Mouse (Mus musculus) G1E-ER4 (cell line): ENCODE data around the gene Sdk1. TPM values are rescaled to one million over a fixed set of nuclear protein-coding genes. Genes with fewer than 3 reads are reported as not detected.

Experiments
- GATA1 ChIP-seq: IDR thresholded peaks from one replicate; pipeline ENCODE4 v1.8.0; 2012; ENCODE audit warnings: low read length, inconsistent platforms
- polyA plus RNA-seq: library from polyadenylated mRNA; stranded (reverse); fragments of >175 nt; gene quantifications from 2 replicates; pipeline ENCODE4 v1.2.3, GENCODE M21; 2012

Gene Sdk1
- polyA plus RNA-seq, 1 experiment: not detected

DNA sequence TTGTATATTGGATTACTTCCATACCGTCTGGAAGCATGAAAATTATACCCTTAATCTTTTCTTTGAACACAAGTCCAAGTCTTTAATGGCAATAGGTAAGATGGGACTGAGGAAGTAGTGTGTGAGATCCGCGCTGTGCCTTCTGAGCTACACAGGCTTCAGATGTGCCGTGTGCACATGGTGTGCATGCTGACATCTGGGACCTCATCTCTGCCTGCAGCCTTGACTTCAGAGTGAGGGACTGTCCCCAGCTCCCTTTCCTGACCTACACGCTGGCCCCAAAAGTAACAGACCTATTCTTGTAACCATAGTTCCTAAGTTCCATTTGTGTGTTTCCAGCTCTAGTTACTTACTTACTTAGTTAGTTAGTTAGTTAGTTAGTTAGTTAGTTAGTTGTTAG lies 390.4 kb downstream of the Sdk1 start:
- TF ChIP-seq GATA1: no peak

DNA sequence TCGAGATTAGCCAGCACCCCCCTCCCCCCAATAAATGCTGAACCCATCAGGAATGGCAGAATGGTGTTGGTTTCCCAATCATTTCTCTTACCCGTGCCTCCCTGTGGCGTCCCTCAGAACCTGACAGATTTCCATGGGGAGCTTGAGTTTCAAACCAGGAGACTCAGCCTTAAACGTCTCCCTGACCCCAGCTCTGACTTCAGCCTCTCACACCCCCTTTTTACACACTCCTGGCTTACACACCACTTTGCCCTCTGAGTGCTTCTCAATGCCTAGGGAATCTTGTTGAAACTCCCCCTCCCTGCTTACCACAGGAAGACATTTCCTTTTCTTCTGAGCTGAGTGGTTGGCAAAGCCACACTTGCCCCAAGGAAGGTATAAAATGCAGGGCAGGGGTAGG lies 392.0 kb downstream of the Sdk1 start:
- TF ChIP-seq GATA1: no peak

DNA sequence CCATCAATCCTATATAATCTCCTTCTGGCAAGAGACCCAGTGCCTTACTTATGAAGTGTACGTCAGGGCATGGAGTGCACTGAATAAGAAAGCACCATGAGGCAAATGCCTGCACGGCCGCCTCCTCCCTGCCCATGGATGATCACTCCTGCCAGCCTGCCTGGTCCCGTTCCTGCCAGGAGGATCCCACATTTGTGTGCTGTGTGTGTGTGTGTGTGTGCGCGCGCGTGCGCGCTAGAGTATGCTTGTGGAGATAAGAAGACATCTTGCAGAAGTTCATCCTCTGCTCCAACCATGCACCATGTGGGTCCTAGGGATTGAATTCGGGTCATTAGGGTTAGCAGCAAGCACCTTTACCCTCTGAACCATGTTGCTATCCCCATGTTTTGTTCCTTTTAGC lies 395.1 kb downstream of the Sdk1 start:
- TF ChIP-seq GATA1: no peak

DNA sequence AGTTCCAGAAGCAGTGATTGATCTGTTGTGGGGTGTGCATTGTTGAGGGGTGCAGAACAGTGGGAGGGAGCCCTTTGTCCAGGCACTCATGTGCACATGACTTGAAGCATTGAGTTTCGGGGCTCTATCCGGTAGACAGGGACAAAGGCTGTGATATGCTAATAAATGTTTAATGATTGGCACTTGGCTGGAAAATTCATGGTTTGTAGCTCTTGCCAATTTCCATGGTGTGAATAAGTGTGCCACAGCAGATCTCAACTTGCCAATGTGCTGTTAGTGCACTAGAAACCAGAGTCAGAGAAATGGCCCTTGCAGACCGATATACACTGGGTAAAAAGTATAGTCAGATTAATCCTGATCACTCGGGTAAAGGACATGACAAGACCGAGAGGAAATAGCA lies 404.4 kb downstream of the Sdk1 start:
- TF ChIP-seq GATA1: no peak

DNA sequence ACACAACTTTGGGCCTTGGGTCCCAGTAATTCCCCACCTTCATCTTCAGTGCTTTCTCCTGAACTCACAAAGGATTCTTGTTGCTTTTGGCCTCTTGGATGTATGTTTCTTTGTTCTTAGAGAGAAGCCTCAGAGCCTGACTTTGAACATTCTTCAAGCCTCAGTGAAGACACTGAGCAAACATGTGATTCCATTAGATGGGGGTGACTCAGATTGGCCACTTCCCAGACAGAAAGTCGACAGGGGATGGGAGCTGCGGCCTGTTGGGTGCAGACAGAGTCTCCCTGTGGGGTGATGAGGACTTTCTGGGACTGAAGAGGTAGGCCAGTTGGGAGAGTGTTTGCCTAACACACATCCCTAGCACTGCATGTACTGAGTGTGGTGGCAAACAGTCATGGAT lies 405.3 kb downstream of the Sdk1 start:
- TF ChIP-seq GATA1: no peak

DNA sequence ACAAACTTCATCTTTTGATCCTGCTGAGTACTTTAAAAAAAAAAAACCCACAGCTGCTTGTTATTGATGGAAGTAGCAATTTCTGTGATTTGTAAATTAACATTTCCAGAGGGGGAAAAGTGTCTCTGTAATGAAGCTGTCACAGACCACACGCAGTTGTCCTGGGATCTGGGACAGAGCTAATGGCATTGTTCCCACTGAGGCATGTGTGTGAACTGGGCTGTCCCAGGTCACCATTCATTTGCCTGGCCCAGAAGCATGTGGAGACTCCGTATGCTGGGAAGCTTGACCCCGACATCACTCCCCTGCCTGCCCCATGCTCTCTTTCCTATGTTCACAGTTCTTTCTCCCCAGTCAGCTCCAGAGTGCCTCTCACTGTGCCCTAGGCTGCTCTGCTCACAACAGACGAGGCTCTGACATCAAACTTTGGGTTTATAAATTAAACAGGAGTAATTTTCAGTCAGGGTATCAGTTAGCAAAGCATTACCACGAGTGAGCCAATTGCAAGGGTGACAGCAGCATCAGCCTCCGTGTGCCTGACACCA lies 408.6 kb downstream of the Sdk1 start:
- TF ChIP-seq GATA1: no peak

DNA sequence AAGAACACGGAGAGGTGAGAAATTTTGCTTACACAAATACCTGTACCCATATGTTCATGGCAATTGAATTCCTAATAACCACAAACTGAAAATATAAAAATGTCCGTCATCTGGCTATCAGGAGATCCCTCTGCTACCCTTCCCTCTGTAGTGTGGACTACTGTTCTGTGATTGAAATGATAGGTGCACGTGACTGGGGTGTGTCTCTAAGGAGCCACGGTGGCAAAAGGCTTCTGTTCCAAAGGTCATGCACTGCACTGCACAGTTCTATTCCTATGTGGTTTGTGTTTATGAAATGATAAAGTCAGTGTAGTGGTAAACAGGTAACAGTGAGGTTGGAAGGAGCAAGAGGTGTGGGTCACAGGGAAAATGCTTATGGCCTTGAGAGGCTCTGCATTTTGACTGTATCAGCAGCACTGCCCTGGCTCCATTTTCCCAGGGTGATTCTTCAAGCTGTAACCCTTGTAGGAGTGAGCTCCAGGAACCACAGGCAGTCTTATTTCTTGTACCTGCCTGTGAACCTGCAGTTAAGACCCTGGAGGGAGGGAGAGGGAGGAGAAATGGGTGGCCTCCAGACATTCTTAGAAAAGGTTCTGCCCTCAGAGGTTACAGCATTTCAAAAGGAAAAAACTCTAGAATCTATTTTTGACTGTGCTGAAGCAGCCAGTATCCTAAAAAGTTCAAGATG lies 410.5 kb downstream of the Sdk1 start:
- no peak for TF ChIP-seq GATA1

DNA sequence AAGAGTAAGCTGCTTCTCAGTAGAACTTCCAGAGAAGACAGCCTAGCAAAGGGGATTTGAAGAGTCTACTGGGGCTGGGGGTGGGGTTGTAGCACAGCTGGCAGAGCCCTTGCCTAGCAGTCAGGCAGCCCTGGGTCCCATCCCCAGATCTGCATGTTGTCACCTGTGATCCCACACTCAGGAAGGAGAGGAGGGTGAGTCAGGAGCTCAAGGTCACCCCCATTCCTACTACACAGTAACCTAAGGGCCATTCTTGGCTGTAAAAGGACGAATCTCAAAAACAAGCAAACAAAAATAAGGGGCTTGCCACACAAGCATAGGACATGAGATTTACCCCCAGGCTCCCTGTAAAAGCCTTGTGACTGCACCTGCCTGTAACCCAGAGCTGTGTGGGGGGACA lies 435.1 kb downstream of the Sdk1 start:
- no peak for TF ChIP-seq GATA1

DNA sequence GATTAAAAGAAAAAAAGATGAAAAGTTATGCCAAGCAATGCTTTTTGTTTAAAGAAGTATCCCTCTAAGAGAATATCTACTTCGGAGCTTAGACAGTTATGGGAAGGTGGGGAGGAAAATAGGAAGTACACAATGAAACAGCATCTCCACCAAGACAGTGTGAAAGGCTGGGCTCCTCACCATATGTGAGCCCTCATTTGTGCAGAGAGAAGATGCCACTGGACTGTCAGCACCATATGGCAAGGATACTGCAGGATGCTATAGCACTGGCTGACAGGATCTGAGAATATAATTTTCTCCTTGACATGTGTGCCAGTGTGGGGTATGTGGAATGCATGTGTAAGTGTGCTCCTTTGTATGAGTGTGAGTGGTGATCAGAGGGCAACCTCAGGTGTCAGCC lies 435.7 kb downstream of the Sdk1 start:
- TF ChIP-seq GATA1: no peak

DNA sequence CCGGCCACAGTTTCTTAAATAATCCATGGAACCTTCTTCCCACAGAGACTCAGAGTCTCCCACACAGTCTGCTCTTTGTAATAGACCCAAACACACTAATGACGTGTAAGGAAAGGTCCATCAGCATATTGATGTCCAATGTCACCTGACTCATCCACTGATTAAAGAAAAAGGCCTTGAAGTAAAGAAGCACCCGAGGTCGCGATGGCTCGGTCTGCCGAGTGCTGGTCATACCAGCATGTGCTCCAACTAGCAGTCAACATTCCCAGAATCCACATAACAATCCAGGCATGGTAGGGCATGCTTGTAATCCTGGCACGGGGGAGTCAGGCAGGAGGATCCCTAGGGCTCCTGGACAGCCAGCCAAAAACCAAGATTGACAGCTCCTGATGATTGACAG lies 436.6 kb downstream of the Sdk1 start:
- no peak for TF ChIP-seq GATA1

DNA sequence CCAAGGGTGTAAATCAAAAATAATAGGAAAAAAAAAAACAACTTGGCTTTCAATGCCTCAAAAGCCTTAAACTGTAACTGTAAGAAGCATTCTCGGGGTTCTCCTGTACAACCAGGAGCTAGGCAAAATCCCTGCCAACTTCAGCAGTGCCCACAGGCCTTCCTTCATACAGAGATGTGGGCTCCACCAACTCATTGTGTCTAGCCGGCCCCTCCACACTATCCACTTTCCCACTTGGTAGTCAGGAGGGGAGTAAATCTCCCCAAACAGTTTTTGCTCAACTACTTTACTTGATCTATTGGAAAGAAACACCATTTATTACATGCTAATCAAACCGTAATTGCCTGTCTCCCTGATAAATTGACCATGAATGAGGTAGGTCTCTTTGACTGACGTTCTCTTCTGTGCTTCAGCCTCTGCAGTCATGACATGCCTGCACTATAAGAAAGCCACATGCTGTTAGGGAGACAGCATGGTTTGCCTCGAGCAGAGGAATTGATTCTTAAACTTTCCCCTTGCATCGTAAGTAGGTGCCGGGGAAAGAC lies 445.7 kb downstream of the Sdk1 start:
- TF ChIP-seq GATA1: no peak

DNA sequence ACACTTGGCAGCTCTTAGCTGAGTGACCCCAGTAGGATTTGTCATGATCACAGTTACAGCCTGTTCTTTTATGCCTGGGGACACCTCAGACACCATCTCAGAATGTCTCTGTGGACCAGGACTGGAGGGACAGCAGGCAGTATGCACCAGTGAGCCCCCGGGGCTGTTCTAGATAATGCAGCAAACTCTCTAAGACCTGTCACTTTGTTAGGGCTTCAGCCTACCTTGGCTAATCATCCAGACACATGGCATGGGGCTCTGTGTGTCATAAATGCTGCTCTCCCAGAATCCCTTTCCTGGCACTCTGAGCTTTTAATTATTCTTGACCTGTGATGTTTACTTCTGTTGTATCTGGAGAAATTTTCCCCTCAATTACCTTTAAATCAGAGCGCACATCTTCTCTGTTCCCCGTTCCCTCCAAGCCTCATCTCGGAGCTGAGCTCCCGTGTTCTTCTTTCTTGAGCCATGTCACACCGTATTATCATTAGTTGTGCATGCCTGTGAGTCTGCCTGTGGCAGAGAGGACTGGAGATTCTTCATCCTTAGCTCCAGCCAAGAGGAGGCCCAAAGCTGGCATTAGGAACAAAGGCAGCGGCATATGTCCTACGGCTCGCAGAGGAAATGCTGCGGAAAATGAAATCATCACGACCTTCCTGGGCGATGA lies 448.3 kb downstream of the Sdk1 start:
- TF ChIP-seq GATA1: no peak

DNA sequence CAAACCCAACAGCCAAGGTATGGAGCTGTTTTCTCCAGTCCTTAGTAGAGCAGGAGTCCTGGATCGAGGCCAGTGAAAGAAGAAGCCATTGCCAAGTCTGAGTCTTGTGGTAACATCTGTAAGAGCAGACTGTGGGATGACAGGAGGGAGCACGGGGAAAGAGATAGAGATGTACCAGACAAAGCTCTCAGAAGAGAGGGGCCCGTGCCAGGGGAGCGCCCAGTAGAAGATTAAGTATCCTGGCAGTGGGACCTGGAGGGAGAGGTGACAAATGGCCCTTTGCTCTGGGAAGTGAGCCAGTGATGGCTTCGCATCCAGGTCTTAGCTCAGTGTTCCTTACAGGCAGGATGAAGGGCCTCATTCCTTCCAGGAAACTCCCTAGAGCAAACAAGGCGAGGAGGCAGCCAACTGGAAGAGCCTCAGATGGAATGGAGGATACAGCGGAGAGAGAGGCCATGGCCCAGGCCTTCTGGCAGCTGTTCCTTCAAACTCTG lies 450.2 kb downstream of the Sdk1 start:
- TF ChIP-seq GATA1: no peak

DNA sequence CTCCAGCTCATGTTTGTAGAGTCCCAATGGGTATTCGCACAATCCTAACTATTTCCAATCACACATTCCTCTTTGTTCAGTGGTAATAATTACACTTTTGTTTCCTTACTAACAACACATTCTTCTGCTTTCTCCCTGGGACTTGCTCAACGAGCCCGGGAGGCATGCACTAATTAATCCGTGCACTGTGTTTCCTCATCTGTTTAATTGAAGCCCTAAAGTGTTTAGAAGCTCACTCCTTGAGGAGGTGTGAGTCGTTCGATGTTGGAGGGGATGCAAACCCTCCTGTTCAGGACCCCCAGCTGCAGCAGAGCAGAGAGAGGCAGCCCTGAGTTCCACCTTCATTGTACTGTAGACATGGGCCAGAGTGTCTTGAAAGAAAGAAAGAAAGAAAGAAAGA lies 452.4 kb downstream of the Sdk1 start:
- TF ChIP-seq GATA1: no peak

DNA sequence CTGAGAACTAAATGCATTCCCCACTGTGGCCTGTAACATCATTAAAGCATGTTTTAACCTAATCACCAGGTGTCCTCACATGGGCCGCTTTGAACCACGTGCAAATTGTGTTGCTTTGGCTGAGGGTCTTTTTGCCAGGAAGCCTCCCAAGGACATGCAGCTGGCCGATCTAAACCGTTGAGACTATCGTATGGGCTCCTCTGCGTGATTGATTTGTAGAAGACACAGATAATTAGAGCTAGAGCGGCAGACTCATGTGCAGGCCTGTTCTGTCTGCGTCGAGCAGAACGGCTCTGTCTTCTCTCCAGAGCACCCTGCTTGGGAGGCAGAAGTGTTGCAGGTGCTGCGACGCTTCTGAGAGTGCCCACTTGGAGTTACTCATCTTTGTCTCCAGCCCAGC lies 453.6 kb downstream of the Sdk1 start:
- TF ChIP-seq GATA1: no peak

DNA sequence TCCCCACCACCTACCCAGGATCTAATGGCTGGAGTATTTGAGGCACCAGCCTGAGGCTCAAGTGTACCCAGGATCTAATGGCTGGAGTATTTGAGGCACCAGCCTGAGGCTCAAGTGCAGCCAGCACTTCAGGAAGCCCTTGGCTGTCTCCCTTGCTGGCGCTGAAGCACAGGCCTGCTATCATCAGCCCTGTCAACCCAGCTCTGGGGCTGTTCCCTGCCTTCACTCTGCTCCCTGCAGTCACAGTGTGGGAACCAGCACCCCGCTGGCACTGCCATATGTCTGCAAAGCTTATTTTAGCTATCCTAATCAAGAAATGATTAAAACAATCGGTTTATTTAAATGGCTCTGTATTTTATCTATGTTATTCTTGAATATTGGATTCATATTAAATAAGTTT lies 457.1 kb downstream of the Sdk1 start:
- no peak for TF ChIP-seq GATA1

DNA sequence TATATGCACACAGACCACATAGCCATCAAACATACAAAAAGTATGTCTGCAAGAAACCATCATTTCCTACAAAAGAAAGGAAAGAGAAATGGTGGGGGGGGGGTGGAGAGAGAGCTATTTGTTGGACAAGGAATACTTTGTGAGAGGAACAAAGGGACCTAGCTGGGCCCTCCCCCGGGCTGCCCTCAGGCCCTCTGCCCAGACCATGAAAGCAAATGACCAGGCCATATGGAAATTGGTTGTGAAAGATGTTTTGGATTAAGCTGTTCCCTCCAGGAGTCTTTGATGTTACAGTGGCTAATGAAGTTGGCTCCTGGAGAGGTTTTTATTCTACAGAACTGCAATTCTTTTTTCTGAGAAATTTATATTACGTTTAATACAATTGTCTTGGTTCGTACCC lies 479.5 kb downstream of the Sdk1 start:
- TF ChIP-seq GATA1: no peak
